Mouse (Mus musculus) heart, adult 8-10 months (tissue): ENCODE measurements around the gene Gnat1. TPM values are rescaled to one million over a fixed set of nuclear protein-coding genes. Genes with fewer than 3 reads are reported as not detected.

Experiments
- DNase-seq: peaks from one replicate; pipeline ENCODE4 v3.0.0; 2022; ENCODE audit warnings: low spot score
- total RNA-seq, 4 experiments: library from RNA; stranded (reverse); gene quantifications; 2 replicates each; pipeline ENCODE4 v1.2.4; 2022

Gnat1 gene
- total RNA-seq, 4 experiments from 2014 or later, result not detected

DNA sequence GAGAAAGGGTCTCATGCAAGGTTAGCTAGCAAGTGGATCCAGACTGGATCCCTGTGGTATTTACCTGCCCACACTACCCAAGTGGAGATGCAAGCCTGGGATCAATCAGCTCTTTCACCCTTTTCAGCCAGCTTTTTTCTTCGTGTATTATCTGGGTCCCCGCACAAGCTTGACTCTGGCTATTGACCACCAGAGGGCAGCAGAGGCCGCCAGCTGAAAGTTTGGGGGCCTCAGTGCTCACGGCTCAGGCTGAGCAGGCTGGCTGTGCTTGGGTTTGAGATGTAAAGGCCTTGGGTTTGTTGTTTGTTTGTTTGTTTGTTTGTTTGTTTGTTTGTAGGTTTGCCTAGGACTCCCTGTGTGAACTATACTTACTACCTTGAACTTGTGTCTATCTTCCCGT is 33.9 kb downstream of the Gnat1 start:
- DNase-seq, result peak; percentile 80

DNA sequence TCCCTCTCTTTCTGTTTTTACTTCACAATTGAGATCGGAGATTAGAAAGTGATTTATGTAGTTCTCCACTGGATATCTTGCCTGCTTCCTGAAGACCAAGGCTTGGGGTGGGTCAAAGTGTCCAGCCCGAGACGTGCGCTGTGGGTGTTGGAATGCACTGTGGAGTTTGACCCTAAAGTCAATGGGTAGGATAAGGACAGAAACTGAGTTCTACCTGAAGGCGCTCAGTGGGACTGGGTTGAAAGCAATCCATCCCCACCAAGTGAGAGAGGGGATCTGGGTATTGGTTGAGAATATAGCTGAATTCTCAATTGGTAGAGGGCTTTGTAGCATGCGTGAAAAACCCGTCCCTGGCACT is 34.4 kb downstream of the Gnat1 start:
- DNase-seq, result no peak

DNA sequence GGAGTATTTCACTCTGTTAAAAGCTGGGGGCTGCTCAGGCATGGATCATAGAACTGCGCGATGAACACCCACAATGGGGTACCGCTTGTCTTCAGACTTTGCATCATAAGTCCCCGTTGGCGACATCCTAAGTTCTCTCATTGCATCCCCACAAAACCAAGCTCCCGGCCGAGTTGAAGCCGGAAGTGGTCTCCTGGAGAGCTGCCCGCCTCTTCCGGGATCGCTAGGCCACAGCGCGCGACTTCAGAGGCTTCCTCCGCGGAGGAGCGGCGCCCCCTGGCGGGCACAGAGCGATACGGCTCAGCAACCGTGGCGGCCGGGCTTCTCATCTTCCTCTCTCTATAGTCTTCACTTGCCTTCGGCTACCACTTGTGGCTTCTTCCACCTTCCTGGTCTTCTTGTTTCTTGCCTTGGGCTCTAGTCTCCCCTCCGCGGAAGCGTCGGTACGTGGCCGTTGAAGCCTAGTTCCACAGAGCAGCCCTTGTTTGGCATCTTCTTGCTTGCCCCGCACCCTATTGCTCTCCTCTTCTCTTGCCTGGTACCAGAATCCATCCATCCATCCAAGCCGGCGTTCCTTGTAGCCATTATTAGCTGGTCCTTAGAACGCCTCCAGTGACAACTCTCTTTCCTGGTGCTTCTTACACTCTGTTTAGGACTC is 34.9 kb downstream of the Gnat1 start:
- peak; percentile 86 for DNase-seq

DNA sequence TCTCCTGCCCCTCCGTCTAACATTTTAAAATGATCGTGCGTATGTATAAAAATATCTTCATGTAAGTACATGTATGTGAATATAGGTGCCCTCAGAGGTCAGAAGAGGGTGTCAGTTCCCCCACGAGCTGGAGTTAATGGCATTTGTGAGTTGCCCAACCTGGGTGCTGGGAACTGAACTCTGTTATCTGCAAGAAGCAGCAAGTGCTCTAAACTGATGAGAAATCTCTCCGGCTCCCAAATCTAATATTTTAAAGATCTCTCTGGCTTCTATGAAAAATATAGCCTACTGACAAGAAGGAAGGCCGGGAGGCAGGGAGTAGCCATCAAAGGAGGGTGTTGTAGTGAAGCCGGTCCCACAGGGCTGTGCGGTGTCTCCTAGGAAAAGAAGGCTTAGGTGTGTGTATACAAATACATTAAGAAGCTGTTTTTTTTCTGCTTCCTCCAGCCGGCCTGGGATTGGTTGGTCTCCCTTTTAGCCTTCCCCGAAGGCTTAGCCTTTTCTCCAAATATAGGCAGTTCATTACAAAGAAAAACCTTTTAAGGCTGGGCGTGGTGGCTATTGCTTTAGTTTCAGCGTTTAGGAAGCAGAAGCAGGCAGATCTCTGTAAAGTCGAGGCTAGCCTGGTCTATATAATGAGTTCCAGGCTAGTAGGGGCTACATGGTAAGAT is 35.8 kb downstream of the Gnat1 start:
- no peak for DNase-seq

DNA sequence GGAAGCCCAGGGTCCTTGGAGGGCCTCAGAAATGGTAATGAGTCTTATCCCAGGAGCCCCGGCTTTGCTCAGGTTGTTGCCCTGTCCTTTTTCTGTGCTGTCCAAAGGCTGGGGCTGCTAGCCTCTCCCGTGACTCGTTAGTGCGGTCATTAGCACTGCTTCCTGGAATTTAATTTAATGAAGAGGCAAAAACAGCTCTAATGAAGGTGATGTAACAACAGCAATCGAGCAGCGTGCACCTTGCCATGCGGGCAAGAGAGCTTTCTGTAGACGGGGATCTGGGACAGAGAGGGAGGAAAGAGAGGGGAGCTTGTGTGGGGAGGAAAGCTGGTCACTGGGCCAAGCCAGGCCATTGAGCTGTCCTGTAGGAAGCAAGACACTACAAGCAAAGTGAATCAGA is 37.8 kb downstream of the Gnat1 start:
- no peak for DNase-seq

DNA sequence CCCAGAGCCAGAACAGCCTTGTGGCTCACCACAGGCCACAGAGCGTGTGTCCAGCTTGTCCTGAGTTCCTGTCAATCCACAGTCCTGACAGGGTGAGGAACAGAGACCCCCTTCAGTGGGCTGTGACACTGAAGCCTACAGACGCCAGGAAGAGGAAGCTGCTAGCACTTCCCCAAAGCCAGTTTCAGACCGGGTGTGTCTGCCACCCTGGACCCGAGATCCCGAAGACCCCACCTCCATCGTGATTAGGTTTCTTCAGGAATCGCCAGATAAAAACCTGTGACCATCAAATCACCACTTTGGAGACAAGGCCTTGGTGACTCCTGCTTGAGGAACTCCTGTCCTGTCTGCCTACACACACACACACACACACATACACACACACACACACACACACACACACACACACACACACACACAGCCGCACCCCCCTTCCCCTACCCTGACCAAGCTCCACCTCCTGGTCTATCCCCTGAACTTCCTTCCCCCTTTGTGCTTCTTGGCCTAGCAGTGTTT is 39.2 kb downstream of the Gnat1 start:
- DNase-seq, result no peak

DNA sequence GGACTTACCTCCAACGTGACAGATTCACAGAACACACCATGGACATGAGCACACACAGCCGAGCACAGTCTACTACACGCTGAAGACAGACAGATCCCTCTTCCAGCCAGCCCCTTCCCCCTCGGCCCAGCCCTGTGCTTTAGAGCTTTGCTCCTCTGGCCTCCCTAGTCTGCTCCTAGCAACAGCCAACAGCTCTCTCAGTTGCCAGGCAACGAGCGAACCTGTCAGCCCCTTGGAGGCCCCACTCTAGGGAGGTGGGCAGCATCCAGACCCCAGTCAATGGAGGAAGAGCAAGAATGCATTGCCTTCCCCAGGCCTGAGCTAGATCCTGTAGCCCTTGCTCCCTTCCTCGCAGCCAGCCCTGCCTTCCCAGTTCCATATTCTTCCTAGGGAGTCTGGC is 42.4 kb downstream of the Gnat1 start:
- DNase-seq, result no peak

DNA sequence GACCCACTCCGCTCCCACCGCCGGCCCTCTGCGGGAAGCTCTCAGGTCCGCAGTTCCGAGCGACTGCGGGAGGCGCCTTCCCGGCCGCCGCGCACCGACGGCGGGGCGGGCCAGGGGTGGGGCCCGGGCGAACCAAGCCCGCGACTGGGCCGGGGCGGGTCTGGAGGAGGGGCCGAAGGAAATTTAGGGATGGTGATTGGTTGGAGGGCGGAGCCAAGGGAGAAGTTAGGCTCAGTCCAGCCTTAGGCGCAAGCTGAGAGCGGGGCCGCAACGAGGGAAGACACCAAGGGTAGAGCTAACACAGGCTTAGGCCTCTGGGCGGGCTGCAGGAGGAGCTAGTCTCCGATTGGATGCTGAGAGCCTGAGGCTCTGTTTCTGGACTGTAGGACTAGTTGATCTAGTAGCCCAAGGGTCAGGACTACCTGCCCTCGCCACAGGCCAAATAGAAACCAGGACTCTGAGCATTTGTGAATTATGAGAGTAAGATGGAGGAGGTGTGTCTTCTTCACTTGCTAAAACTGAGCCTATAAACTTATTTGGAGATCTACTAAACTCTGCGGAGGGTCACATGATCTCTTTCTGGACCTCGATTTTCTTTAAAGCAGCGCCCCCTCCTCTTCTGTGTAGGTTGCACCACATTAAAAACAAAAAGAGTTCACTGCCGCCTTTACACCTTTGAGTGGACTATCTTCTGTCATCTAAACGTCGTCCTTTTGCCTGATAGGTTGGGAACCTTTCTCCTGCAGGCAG is 44.1 kb downstream of the Gnat1 start, which contains the start of gene Gnai2:
Gene Gnai2, minus strand, starts transcription at position 89 of the 750 bp plus-strand sequence.
- DNase-seq, result peak; percentile 99

DNA sequence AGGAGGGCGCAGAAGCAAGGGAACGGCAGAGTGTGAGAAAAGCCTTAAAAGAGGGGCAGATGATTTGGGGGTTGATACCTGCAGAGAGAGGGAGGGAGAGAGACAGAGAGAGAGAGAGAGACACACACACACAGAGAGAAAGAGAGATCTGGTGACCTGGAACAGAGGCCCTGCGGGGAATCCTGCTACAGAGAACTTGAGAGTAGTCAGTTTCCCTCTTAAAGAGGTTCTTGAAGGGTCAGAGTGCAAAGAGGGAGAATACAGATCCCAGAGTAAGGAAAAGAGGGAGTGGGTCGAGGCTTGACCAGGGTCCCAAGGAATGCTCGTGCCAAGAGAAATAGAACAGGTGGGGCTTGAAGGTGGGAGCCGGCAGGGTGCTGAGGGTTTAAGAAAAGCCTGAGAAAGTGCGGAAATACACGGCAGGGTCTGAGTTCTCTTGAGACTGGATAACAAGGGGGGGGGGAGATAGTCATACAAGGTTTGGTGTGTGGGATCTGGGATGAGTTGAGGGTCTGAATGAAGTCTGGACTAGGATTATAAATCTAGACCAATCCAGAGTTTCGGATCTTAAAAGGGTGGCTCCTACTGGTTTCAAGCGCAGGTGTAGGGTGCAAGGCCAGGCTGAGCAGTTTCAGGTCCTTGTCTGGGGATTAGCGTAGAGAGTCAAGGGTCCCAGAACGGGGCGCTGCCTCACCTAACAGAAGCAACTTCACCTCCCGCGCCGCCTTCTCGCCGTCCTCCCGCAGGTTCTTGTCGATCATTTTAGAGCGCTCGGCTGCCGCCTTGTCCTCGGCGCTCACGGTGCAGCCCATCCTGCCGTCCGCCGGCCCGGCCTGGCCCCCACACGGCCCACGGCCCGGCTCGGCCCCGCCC is 44.9 kb downstream of the Gnat1 start:
- DNase-seq, result no peak

DNA sequence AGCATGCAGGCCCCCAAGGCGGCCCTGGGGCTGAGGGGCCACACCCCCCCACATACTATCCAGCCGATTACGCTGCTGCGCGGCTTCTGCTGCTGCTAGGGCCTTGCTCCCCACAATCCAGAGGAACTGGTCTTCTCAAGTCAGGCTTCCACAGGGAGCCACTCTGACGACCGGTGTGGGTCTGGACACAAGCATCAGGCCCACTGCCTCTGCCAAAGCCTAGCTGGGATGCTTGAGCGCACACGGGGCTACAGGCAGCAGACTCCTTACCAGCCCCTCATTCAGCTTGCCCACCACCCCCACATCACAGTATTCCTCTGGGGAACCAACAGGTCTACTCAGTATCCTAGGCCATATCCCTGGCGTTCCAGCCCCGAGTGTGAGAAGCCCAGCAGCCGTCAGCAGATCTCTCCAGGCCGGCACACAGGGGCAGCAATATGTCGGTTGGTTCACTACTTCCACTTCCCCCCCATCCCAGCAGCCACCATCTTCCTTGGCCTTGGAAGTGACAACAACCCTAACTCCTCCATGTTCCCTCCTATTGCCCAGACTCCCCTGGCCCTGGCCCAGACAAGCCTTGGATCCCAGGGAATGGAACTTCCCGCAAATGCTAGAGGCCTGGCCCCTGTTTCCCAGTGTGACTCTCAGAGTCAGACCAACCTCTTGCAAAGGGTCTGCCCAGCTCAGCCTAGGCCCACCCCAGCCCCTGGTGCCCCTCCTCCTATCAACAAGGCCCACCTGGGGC is 45.7 kb downstream of the Gnat1 start:
- DNase-seq, result no peak

DNA sequence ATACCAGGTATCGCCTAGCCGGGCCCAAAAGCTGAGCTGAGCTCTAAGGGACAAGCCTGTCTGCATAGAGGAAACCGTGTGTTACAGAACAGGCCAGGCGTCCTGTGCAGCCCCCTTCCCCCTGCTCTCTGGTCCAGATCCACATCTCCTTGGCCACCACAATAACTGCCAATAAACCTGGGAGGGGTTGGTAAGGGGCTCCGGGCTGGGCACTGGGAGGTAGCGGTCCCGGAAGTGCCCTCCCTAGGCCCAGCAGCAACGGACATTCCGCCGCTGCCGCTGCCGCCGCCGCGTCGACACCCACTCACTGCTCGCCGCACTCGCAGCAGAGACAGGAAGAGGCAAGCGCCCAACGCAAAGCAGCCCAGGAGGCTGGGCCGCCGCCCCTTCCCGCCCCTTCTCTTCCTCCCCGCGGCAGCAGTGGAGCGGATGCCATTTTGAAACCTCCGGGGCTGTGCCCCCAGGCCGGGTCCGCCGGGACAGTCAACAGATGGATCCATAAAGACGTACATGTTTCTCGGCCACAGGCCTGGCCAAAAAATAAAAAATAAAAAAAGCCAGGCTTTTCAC is 46.3 kb downstream of the Gnat1 start:
- DNase-seq, result peak; percentile 86

DNA sequence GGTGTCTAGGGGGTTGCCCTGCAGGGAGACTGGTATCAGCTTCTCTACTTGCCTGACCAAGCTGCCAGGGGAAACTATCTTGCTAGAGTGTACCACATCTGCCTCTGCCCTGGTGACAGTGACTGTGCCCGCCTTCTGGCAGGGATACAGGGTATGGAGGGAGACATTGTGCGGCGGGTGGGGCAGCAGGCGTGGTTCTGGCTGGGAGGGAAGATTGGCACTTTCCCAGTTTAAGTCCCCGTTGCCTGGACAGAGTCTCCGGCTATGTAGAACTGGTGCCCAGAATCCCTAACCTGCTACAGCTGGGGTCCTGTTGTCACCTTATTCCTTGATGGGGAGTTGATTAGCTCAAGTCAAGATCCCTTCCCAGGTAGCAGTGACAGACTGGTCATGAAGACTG is 47.0 kb downstream of the Gnat1 start:
- no peak for DNase-seq

DNA sequence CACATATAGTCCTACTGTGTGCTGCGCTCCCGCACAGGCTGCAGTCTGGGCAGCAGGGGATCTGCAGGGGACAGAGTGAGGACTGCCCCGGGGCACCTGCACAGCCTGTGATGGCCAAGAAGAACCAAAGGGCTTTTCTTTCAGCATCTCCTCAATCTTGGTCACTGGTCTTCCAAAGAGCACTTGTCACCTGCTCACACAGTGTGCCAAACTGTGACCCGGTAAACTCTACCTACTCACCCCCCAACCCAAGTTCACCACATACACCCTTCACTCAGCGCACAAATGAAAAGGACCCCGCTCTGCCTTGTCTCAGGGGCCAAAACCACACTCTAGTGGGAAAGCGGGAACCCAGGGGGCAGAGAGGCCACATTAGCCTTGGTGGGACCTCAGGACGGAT is 47.7 kb downstream of the Gnat1 start:
- DNase-seq, result no peak

DNA sequence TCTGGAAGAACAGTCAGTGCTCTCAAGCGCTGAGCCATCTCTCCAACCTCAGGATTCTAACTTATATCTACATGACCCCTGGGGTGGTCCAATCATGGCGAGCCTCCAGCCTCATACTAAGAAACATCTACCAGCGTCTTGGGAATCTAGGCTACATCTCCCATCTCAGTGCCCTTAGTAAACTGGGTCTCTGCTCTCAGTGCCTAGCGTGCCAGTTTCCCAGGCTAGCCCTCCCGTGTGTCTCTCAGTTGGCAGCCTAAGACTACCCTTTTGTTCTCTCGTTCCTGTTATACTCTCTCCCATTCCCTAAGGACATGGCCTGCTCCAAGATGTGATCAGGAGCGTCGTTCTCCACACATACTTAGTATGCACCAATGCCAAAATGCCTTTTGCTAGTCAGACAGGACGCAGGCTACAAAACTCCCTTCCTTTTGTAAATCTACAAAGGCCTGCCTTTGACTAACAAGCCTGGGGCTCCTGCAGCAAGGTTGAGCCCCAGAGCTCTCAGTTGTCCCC is 48.1 kb downstream of the Gnat1 start:
- no peak for DNase-seq

DNA sequence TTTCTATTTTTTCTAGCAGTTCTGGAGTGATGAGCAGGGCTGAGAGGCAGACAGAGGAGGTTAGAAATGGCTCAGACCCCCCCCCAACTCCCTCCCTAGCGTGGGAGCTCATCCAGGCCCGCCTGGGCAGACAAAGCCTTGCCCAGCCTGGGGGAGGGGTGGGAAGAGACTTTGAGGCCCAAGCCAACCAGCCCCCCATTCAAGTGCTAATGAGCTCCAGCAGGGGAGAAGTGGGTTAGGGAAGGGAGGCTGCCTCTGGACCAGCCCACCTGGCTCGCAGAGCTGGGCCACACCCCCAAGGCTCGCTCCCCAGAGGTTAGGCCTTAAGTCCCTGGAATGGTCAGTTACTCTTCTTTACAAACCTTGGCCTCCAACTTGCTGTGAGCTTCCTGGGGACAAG is 48.9 kb downstream of the Gnat1 start:
- DNase-seq, result no peak

DNA sequence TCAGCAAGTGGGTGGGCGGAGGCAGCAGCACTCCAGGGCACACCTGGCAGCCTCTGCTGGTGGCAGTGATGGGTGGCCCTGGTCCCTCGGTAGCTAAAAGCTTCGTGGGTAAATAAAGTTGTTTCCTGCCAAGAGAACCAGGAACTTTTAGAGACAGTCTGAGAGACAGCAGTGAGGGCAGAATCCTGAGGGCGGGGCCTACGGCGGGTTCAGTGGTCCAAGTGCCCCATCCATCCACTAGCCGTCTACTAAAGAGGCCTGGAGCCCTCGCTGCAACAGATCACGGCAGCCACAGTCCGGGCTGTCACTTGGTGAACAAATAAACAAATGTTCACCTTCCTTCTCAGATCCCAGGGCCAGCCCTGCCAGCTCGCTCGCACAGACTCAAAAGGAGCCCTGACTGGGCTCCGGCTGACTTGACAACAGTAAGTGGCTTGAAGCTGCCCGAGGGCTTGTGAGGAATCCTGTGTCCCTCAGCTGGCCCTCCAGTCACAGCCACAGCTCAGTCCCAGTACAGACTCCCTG is 49.5 kb downstream of the Gnat1 start:
- DNase-seq, result no peak

DNA sequence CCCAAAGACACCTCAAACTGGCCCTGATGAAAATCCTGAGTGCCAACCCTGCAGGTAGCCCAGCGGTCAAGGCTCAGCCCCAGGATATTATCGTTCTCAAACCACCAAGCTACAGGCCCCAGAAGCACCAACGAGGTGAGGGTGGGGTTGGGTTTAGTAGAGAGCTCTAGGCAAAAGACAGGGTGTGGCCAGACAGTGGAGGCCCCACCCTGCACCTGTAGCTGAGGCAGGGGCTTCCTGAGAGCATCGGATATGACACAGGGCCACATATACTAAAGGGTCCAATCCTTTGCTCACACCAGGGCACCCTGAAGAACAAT is 50.1 kb downstream of the Gnat1 start:
- DNase-seq, result no peak

DNA sequence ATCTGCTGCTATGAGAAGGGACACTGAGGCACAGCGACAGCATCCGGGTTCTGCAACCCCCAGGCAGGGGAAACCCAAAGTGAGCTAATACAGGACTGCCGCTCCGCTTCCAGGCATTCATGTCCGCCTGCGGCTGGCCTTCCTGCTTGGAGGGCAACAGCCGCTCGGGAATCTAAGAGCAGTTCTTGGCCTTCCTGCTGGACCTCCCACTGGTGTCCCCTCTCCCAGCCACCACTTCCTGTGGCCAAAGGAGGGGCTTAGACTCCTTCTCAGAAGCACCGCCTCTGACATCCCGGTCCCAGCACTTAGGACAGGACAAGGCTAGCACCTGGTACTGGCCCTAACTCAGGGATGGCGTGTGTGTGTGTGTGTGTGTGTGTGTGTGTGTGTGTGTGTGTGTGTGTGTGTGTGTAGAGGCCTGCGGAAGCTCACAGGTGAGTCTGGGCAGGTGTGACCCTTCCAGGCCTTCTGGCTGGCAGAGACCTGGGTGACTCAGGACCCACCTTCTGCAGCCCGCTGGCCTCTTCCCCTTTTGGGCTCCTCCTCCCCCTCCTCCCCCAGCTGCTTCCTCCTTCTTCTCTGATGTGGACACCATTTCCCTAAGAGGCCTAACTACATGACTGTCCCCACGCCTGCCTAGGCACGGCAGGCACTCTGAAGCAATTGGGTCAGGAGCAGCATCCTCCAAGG is 50.6 kb downstream of the Gnat1 start:
- DNase-seq, result no peak

DNA sequence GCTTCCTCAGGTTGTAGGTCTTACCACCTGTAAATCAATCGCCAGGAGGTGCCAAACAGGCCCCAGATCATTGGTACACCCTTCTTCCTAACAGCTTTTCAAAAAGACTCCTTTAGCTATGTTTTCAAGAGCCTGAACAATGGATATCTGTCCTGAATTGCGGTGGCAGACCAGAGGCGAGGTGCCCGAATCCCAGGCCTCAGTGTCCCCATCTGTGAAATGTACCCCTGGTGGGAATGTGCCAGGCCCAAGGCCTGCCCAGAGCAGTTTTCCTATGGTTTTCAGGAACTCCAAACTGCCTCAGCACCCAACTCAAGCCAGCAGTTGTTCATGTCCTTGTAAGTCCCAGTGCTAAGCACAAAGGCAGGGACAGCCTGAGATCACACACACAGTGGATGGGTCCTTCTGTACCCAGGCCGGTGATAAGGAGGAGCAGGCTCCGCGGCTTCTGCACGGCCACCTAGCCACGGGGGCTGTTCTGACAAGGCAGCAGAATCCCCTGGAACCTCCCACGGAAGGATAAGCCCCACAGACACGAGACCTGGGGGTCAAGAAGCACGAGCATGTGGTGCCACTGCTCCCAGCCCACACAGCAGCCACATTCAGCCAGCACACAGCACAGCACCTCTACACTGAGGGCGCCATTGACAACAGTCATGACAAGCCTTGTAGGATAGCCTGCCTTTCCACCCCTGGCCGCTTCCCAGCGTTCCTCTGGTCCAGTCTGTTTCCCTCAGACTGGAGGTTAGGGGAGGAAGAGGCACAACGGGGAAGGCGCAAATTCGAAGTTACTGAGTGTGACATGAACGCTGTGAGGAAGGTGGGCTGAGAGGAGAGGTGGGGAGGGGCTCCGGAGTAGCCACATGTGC is 51.9 kb downstream of the Gnat1 start:
- no peak for DNase-seq
